ENCODE assay signal across 10 mouse cellular contexts in genomic region chr9:32645475-32645874, GRCm38 (mm10). TPM values are rescaled to one million over a fixed set of nuclear protein-coding genes. Genes with fewer than 3 reads are reported as not detected.
DNase-seq lines count a peak whose midpoint lies in the region; ATAC-seq and TF ChIP-seq lines count a peak whose summit lies in the region.
"Had no signal": no experiment of that assay in that cellular context is flagged by ENCODE, and none has a peak within 500 bp of the region (broad histone marks: within the 10 kb centered on the region; RNA-seq: fewer than 3 reads in every experiment).

No protein-coding gene starts in this region.

- no peak for DNase-seq in heart, embryonic 10.5 days (ENCODE audit: low spot score)
- DNase-seq in heart, postnatal 36 days = no peak
- no peak for DNase-seq in liver, embryonic 11.5 days (ENCODE audit: low spot score)
- peak; percentile 25 for DNase-seq in embryonic facial prominence, embryonic 10.5 days (ENCODE audit: low spot score)
- no peak for DNase-seq in liver, postnatal 0 days
- DNase-seq in adrenal gland, adult 2 months = no peak
- DNase-seq: spleen, adult 18-20 months had no signal

- peaks cover 15% of the 10 kb centered on the region for H3K27me3 ChIP-seq in heart, embryonic 10.5 days (ENCODE audit: insufficient read depth, poor library complexity, severe bottlenecking)
- H3K27me3 ChIP-seq in liver, embryonic 11.5 days (replicated peaks; ENCODE audit: control insufficient read depth, insufficient read depth, low read length) = no peaks in the 10 kb centered on the region; the same call in 1 of the 2 replicates
- peaks cover 24% of the 10 kb centered on the region; the same call in 1 of the 2 replicates for H3K27me3 ChIP-seq in liver, embryonic 12.5 days (replicated peaks)
- H3K27me3 ChIP-seq in embryonic facial prominence, embryonic 10.5 days (replicated peaks; ENCODE audit: low read depth, poor library complexity, severe bottlenecking) = peaks cover 41% of the 10 kb centered on the region
- peaks cover 7% of the 10 kb centered on the region; the same call in 1 of the 2 replicates for H3K27me3 ChIP-seq in liver, postnatal 0 days (ENCODE audit: insufficient read depth, low read length)

- H3K4me2 ChIP-seq in liver, embryonic 11.5 days = peak overlapping the region; percentile 17; the same call in 1 of the 2 replicates
- no peak overlapping the region for H3K4me2 ChIP-seq in liver, embryonic 12.5 days
- H3K4me2 ChIP-seq in liver, postnatal 0 days (ENCODE audit: low read depth, low read length) = peak overlapping the region; percentile 33; the same call in 1 of the 2 replicates

- peaks cover 20% of the 10 kb centered on the region for H3K4me1 ChIP-seq in heart, embryonic 10.5 days
- peaks cover 2% of the 10 kb centered on the region; the same call in 1 of the 2 replicates for H3K4me1 ChIP-seq in liver, embryonic 11.5 days (replicated peaks; ENCODE audit: control insufficient read depth, insufficient read depth, low read length)
- no peaks in the 10 kb centered on the region for H3K4me1 ChIP-seq in liver, embryonic 12.5 days
- H3K4me1 ChIP-seq in embryonic facial prominence, embryonic 10.5 days = peaks cover 24% of the 10 kb centered on the region
- peaks cover 4% of the 10 kb centered on the region for H3K4me1 ChIP-seq in liver, postnatal 0 days (ENCODE audit: insufficient read depth)

- H3K9me3 ChIP-seq in heart, embryonic 10.5 days = no peaks in the 10 kb centered on the region
- H3K9me3 ChIP-seq in liver, embryonic 11.5 days (ENCODE audit: control insufficient read depth, low read length) = no peaks in the 10 kb centered on the region
- H3K9me3 ChIP-seq in liver, embryonic 12.5 days (replicated peaks) = no peaks in the 10 kb centered on the region
- H3K9me3 ChIP-seq in embryonic facial prominence, embryonic 10.5 days = no peaks in the 10 kb centered on the region
- H3K9me3 ChIP-seq in liver, postnatal 0 days (ENCODE audit: low read length) = no peaks in the 10 kb centered on the region

- ATAC-seq in liver, embryonic 11.5 days (replicated peaks; ENCODE audit: low FRiP score) = no peak
- no peak for ATAC-seq in liver, embryonic 12.5 days
- no peak for ATAC-seq in liver, postnatal 0 days
- ATAC-seq in monocyte, adult 5-6 weeks (replicated peaks; ENCODE audit: insufficient number of reproducible peaks, low FRiP score, low TSS enrichment, poor library complexity, severe bottlenecking) = no peak
- ATAC-seq: activated CD4-positive, CD25-positive, alpha-beta regulatory T cell, adult 4 months had no signal

- TF ChIP-seq EP300 in liver, postnatal 0 days (IDR thresholded peaks at IDR 0.05; ENCODE audit: low read depth) = no peak

- no peak for TF ChIP-seq CTCF in liver, postnatal 0 days (IDR thresholded peaks at IDR 0.05; ENCODE audit: low read depth)

- H3K27ac ChIP-seq in heart, embryonic 10.5 days = no peak overlapping the region
- H3K27ac ChIP-seq in liver, embryonic 11.5 days (ENCODE audit: low read depth, low read length) = no peak overlapping the region
- no peak overlapping the region for H3K27ac ChIP-seq in liver, embryonic 12.5 days
- H3K27ac ChIP-seq in embryonic facial prominence, embryonic 10.5 days (replicated peaks) = no peak overlapping the region
- H3K27ac ChIP-seq in liver, postnatal 0 days (ENCODE audit: low read depth) = no peak overlapping the region

- 5% methylated on average over 9 of the region's 9 CpGs for WGBS in heart, embryonic 10.5 days
- WGBS in liver, embryonic 11.5 days = 8% methylated on average over 9 of the region's 9 CpGs
- WGBS in liver, embryonic 12.5 days (ENCODE audit: insufficient replicate concordance) = 8% methylated on average over 9 of the region's 9 CpGs
- 12% methylated on average over 9 of the region's 9 CpGs for WGBS in embryonic facial prominence, embryonic 10.5 days
- WGBS in liver, postnatal 0 days (ENCODE audit: insufficient replicate concordance) = 19% methylated on average over 9 of the region's 9 CpGs

- intact Hi-C loops in heart, postnatal 36 days (cut with DNase I) = no loop called here

- no peaks in the 10 kb centered on the region for H3K36me3 ChIP-seq in heart, embryonic 10.5 days
- no peaks in the 10 kb centered on the region for H3K36me3 ChIP-seq in liver, embryonic 11.5 days (ENCODE audit: control insufficient read depth, insufficient read depth, low read length)
- no peaks in the 10 kb centered on the region for H3K36me3 ChIP-seq in liver, embryonic 12.5 days
- H3K36me3 ChIP-seq in embryonic facial prominence, embryonic 10.5 days (replicated peaks) = no peaks in the 10 kb centered on the region
- no peaks in the 10 kb centered on the region for H3K36me3 ChIP-seq in liver, postnatal 0 days (replicated peaks; ENCODE audit: insufficient read depth, low read length)

- peak overlapping the region; percentile 38 for H3K4me3 ChIP-seq in heart, embryonic 10.5 days
- H3K4me3 ChIP-seq in liver, embryonic 11.5 days (ENCODE audit: low read depth, low read length) = no peak overlapping the region
- no peak overlapping the region for H3K4me3 ChIP-seq in liver, embryonic 12.5 days
- peak overlapping the region; percentile 19; the same call in 1 of the 2 replicates for H3K4me3 ChIP-seq in embryonic facial prominence, embryonic 10.5 days
- no peak overlapping the region for H3K4me3 ChIP-seq in liver, postnatal 0 days (ENCODE audit: low read depth, low read length)

- no peak overlapping the region for H3K9ac ChIP-seq in liver, embryonic 11.5 days (ENCODE audit: low read depth, low read length)
- no peak overlapping the region for H3K9ac ChIP-seq in liver, embryonic 12.5 days
- H3K9ac ChIP-seq in liver, postnatal 0 days (replicated peaks) = no peak overlapping the region

RNA-seq across cellular contexts. Expression of gene Ets1, which starts 9.5 kb away (rescaled TPM):
- 47.2 and 50.2 TPM in 2 replicates for polyA plus RNA-seq in heart, embryonic 10.5 days (2016; fragmentation: Nextera tagmentation; extraction: Ambion mirVana)
- total RNA-seq in heart, postnatal 36 days (2021) = 10 to 100 TPM; 53.5 to 65.4 TPM
- 31.4 and 35.8 TPM in 2 replicates for polyA plus RNA-seq in liver, embryonic 11.5 days (2014; fragmentation: Nextera tagmentation; extraction: Ambion mirVana)
- 24.2 and 25.4 TPM in 2 replicates for polyA plus RNA-seq in liver, embryonic 12.5 days (2016; fragmentation: Nextera tagmentation; extraction: Ambion mirVana)
- 34.0 and 38.6 TPM in 2 replicates for polyA plus RNA-seq in embryonic facial prominence, embryonic 10.5 days (2016; fragmentation: Nextera tagmentation; extraction: Ambion mirVana)
- polyA plus RNA-seq in liver, postnatal 0 days (2015; fragmentation: Nextera tagmentation; extraction: Ambion mirVana) = 14.6 and 18.1 TPM in 2 replicates
- total RNA-seq in adrenal gland, adult 2 months (2021) = 10 to 100 TPM; 20.8 to 39.6 TPM
- polyA plus RNA-seq in adrenal gland, adult 2 months (2012; rRNA removed) = 10.7 and 12.8 TPM in 2 replicates
- 274 to 532 TPM (median 291 TPM) in 3 replicates for total RNA-seq in monocyte, adult 5-6 weeks (2017)

Comparison
In these comparisons a context has a peak if more than half of its experiments do, and no peak if none do; other contexts are left out.
1. H3K4me3 ChIP-seq: peak in heart, embryonic 10.5 days (single experiment) and embryonic facial prominence, embryonic 10.5 days (single experiment); none in liver, embryonic 11.5 days (single experiment), liver, embryonic 12.5 days (single experiment) and liver, postnatal 0 days (single experiment).